Mouse (Mus musculus) CH12.LX (cell line): ENCODE measurements around the gene Cisd2.

ENCODE experiments used
- CTCF ChIP-seq, 2 experiments: IDR thresholded peaks in 1 of 2; conservative IDR thresholded peaks in 1 of 2; 2 replicates each; pipeline ENCODE4 v1.5.1; 2011 to 2012; ENCODE audit warnings: low read depth in 2 of 2, low read length in 2 of 2, improper control_type of control experiment in 1 of 2, inconsistent platforms in 1 of 2, mild to moderate bottlenecking in 1 of 2, moderate library complexity in 1 of 2
- GABPA ChIP-seq: IDR thresholded peaks from 2 replicates; pipeline ENCODE4 v1.6.1; 2012; ENCODE audit warnings: low read depth, low read length, improper control_type of control experiment, inconsistent platforms; ENCODE audit not compliant: insufficient replicate concordance
- POLR2A ChIP-seq: IDR thresholded peaks from 2 replicates; pipeline ENCODE4 v1.6.1; 2011; ENCODE audit warnings: low read depth, mild to moderate bottlenecking, improper control_type of control experiment, low read length
- RCOR1 ChIP-seq: conservative IDR thresholded peaks from 2 replicates; pipeline ENCODE4 v1.6.1; 2012; ENCODE audit warnings: low read depth, mild to moderate bottlenecking, inconsistent platforms, low read length, improper control_type of control experiment
- SMC3 ChIP-seq: IDR thresholded peaks from 2 replicates; pipeline ENCODE4 v1.6.1; 2011; ENCODE audit warnings: low read depth, low read length, improper control_type of control experiment

DNA sequence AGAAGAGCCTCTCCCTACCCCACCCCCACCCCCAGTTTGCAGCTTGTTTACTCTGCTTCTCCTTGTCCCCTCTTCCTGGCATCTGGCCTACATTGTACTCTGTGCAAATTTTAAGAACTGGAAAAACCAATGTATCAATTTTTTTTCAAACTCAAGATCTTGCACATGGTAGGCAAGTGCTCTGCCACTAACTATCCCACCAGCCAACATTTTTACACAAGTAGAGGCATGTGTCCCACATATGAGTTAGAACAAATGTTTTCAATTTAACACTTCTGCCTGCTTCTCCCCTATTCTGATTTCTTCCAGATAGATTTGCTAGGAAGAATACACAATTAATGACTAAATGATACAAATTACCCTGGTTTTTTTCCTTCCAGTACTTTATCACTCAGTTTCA lies 26.6 kb downstream of the Cisd2 start:
- TF ChIP-seq GABPA (no peak), CTCF (conservative IDR thresholded peaks at IDR 0.05 in 1 of 2, IDR thresholded peaks at IDR 0.05 in 1 of 2; ENCODE audit: low read depth in 2 of 2, low read length in 2 of 2) (no peak), POLR2A (no peak), RCOR1 (no peak), SMC3 (no peak)
